Mouse (Mus musculus): ENCODE measurements around the gene Rftn1. TPM values are rescaled to one million over a fixed set of nuclear protein-coding genes. Genes with fewer than 3 reads are reported as not detected.

Rftn1 gene
- polyA plus RNA-seq, 2 experiments from 2014 or later, result 30.9 to 31.4 TPM

DNA sequence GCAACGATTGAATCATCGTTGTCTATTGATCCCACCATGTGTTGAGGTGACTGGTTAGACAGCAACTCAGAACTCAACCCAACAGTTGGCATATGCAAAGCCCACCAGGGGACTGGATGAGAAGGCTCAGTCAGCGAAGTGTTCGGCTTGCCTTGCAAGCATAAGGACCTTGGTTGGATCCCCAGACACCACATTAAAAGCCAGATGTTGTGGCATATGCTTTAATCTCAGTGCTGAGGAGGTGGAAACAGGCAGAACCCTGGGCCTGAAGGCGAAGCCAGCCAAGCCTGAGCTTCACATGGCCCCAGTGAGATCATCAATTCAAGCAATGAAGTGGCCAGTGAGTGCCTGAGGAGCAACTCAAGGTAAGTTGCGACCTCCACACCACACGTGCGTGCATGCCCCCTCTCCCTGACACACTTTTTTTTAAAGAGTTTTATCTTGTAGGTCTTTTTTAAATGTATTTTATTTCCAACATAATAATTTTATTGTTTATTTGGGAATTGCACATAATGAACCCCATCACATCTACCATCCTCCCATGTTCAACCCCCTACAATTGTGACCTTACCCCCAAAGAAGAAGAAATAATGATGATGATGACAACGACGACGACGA is 11.5 kb upstream of the Rftn1 start:
- no peak for ATAC-seq

DNA sequence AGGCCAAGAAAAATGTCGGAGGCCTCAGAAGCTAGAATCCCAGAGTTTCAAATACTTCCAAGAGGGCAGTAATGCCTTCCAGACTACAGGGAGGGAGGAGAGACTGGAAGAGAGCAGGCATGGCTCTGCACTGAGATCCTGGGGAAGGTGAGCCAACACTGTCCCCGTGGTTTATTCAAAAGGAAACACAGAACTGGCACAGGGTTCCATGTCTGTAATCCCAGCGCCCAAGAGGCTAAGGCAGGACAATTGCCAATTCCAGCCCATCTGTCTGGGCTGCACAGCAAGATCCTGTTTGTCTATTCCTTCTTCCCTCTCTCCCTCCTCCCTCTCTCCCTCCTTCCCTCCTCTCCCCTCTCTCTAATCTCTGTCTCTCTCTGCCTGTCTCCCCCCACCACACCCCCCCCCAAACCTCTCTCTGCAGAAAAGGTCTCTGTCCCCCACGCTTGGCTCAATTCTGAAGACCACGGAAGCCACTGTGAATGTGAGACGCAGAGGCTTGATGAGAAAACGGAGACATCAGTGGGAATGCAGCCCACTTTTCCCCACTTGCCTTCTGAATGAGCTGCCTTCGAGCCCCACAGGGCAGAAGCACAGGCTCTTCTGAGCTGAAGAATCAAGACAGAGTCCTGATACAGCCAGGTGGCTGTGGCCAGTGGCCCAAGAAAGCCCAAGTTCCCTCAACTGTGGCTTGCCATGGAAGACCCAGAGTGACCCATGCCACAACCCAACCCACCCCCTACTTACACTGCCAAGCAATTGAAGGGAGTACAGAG is 8.8 kb upstream of the Rftn1 start:
- no peak for ATAC-seq

DNA sequence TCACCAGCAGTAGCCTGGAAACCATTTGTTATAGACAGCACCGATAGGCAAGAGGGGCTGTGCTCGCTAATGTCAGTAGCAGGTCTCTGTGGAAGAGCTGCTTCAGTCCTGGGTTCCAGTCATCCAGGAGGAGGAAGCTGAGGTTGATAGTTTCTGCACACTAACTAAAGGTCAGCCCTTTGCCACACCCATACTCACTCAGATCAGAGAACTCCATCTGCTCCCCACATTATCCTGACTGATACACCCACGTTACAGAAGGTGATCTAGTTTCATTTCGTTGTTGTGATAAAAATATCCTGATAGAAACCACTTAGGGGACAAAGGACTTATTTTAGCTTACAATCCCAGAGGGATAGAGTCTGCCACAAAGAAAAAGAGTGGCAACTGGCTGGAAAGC is 7.1 kb upstream of the Rftn1 start:
- no peak for ATAC-seq

DNA sequence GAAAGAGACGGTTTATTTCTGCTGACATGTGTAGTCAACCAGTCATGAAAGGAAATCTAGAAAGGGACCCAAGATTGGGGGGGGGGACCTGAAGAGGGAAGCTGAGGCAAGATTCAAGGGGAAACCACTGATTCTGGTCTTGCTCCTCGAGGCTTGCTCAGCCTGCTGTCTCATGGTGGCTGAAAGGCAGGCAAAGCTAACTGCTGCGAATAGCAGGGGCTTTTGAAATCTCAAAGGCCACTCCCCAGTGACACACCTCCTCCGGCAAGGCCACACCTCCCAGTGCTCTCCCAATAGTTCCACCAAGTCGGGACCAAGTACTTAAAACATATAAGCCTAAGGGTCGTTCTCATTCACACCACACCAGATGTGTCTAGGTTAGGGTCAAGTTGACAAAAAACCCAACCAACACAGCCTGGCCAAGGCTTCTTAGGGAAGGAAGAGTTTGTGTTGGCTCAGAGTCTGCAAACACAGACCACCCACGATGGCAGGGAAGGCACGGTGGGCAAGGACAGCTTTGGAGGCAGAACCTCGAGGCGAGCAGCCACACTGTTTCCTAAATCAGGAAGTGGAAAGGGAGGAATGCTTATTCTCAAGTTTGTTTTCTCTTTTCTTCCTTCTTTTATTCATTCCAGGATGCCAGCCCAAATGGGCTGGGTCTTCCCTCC is 5.7 kb upstream of the Rftn1 start:
- no peak for ATAC-seq

DNA sequence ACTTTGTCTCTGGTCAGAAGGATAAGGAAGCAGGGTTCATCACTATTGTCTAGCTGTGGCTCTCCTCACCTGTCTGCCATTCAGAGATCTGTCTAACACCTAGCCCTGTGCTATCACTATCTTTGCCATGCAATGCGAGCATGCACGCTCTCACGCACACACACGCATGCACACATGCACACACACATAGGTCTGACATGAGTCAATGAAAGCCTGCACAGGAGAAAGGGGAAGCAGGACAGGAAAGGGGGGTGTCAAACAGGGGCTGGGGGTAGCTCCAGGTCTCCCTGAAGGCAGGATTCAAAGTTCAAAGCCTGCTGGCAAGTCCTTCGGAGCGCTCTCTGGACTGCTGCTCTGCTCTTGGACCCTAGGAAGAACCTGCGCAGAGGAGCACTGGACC is 4.9 kb upstream of the Rftn1 start:
- no peak for ATAC-seq

DNA sequence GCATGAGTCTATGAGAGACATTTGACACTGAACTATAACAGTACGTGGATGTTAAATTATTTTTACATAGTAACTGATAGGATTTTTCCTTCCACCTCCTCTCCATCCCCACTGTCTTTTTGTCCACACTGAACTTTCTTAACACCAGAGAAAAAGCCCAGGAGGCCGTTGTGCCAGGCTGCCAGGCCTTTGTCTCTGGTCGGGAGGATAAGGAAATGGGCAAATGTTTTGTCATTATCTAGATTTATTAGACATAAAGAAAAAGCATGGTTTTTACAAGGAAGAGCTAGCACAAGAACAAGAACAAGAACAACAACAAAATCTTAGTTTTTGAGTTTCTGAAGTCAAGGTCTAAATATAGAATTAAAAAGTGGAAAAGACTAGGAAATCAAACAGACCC is 4.1 kb upstream of the Rftn1 start:
- no peak for ATAC-seq

DNA sequence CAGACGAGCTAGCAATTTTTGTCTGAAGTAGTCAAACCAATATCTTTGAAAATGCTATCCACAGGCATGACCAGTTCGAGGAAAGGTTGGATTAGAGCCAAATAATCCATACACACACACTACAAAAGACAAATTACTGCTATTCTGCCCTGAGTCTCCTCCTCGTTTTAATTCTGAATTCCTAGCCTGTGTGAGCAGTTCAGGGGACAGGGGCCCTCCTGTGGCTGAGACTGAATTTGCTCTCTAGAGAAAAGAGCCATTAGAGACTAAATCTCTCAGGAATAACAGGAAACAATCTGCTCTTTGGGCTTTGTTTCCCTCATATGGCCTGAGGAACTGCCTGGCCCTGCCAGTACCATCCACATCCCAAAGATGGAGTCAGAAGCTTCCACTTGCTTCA is 3.2 kb upstream of the Rftn1 start:
- ATAC-seq, result no peak

DNA sequence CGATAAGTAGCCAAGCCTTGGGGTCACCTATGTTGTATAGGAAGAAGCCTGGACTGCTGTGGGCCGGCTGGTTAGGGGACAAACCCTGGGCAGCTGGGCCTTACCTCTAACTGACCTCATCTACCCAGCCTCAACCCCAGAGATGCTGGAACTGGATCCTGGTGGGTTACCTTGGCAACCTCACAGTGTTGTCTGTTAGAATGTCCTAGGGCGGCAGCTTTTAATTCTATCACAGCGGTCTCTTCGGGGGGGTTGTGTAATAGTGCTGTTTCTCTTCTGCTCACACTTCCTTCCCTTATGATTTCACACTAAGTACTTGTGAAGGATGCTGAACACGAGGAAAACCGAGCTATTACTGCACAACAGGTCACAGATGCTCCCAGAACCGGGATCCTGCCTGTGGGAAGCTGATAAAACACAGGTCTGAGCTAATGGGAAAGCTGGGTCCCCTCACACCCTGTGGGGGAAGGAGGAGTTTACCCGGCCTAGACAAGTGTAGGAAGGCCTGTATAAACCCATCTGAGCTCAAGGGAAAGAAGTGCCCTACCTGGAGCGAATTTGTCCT is 2.0 kb upstream of the Rftn1 start:
- no peak for ATAC-seq

DNA sequence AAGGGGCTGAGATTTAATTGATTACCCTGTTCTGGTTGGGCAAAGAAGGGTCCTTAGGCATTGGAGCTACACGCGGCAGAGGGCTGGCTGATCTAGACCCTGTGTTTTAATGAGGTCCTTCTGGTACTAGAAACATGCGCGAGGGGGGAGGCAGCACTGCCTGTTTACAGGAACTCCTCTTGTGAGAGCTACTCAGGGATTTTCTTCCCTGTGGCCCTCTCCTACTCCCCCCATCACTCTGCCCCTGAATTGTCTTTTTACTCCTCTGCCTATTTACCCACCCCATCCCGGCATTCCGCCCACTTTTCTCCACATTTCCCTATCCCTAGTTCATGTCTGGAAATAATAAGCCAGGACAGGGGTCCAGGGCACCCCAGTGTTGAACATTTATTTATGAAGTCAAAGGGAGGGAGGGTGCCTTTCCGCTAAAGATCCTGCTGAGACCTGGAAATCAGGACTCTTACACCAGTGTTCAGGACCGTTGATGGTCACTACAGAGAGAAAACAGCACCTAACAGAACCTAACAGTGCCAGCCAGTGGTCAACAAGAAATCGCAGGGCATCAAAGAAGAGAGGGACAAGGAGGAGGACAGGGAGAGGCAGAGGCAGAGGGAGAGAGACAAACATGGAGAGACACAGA is 964 bp upstream of the Rftn1 start:
- ATAC-seq, result no peak

DNA sequence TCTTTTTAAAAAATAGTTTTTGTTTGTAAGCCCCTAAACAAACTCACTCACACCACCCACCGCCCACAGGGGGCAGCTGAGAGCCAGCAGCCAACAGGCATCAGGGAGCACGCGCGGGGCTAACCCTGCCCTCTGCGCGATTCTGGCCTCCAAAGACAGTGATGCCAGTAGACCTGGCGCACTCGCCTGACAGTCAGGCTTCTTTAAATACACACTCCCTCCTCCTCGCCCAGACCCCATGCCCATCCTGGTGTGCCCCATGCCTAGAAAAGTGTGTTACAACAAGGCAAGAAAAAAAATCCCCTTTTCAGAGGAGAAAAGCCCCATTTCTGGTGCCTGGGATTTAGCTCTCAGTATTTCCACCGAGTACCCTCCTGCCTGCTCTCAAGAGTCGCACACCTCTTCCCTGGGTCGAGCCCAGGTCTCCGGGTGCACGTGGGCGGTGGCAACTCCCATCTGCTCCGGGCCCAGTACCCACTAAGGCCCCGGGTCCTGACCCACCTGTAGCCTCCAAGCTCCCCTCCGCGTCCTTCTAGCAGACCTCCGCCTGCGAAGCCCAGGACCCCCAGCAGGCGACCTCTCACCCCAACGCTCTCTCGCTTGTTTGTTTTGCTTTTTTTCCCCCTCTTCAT is 977 bp downstream of the Rftn1 start:
- ATAC-seq, result peak; percentile 47

DNA sequence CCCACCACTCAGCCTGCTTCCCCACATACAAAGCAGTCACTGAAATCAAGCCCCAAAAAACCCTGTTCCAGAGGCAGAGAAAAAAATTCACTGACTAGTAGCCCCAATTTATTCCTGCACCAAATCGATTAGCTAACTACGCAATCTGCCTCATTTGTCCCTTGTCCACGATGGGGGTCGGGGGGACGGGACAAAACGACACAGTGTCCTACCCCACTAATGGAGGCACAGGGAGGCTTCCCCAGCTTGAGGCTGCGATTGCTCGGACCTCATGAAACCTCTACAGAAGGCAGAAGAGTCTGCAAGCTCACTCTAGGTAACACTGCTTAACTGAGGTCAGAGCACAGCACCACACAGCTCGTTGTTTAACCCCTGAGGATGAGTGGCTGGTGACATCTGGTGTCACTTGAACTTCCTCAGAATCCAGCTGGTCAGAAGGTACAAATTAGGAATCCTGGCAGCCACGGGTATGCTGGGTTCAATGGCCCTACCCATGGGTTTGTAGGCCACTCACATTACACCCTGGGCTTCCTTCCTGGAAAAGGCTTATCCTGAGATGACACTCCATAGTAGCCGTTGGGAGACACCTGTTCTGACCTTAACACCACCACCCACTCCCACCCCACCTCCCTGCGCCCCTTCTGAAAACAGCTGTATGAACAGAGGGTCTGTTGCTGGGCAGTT is 1.7 kb downstream of the Rftn1 start:
- no peak for ATAC-seq

DNA sequence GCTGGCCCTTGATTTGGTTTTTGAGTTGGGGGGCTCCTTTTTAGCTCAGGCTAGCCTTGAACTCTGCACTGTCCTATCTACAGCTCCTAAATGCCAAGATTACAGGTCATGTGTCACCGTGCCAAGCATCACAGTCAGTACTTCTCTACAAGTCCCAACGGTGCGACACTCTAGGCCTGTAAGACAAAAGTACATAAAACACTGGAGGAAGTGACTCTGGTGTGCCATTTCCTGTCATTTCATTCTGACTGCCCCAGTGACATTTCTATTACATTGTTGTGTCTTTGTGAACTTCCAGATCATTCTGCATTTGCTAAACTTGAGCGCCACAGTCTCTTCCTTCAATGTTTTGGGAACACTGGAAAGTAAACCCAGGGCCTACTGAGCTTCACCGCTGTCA is 4.9 kb downstream of the Rftn1 start:
- ATAC-seq, result peak; percentile 59

DNA sequence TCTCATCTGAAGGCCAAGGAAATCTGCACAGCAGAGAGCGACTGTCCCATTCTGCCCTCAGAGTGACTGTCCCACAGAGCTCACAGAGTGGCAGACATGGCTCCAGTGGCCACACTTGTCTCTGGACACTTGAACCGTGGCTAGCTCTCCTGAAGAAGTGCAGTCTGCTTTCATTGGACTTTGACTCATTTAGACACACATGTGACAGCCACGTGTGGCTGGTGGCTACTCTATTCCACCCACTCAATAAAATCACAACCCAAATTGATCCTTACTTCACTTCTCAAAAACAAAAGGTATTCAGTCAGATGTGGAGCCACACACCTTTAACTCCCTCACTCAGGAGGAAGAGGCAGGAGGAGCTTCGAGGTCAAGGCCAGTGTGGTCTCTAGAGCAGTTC is 5.4 kb downstream of the Rftn1 start:
- no peak for ATAC-seq

DNA sequence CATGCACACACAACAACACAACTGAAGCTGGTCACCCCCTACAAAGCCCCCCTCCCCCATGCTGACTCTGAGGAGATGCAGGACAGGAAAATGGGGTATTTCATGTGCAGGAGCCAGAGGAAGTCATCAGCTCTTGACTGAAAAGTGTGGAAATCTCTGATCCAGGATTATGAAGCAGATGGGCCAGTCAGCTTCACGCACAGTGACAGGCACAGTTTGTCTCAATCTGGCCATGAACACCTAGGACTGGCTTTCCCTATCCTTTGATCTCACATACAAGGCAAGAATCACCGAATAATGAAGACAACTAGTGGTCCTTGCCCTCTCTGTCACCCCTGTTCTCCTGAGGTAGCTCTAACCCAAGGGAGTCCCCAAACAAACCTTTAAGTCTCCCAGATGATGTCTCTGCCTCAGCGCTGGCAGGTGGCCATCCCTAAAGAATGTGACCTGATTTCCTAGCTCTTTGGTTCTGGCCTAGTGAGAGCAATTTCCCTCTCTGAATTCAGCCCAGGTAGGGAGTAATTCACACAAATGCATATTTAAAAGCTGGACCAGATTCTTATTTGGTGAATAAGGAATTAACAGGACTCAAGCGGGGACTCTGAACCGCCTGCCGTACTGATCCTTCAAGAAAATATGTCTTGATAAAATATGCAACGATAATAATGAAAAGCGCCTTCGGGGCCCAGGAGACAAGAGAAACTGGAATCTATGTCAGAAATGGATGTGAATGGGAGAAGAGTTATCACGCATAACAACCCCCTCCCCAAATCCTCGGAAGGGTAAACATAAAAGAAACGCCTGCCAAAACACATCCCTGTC is 6.0 kb downstream of the Rftn1 start:
- no peak for ATAC-seq

DNA sequence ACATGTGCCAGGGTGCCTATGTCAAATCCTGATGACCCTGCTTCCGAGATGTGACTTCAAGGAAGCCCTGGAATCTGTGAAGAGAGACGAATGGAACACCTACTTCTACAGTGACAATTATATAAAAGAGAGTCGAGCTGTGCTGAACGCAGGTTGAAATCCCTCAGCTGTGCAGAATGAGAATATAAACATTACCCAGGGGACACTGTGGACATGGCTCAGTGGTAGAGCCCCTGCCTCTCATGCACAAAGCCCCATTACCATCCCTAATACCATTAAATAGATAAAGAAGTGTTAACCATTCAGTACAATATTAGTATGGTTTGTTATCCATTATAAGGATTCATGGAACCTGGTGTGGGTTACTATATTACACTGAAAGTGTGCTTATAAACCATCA is 7.2 kb downstream of the Rftn1 start:
- no peak for ATAC-seq

DNA sequence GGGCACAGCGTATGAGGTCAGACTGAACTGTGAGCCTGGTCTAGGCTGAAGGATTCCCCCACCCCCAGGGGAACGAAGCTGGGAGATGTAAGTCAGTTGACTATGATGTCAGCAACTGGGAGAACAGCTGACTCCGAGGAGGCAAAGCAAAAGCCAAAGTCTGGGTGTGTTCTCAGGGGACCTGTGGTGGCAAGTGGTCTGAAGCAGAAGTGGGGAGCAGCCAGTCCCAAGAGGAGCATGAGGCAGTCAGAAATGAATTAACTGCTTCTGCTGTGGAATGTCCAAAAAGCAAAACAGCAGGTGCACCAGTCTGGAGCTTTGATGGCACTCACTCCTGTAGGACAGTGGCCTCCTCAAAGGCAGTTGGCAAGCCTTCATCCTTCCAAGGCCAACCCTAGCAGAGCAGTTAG is 7.9 kb downstream of the Rftn1 start:
- ATAC-seq, result no peak

DNA sequence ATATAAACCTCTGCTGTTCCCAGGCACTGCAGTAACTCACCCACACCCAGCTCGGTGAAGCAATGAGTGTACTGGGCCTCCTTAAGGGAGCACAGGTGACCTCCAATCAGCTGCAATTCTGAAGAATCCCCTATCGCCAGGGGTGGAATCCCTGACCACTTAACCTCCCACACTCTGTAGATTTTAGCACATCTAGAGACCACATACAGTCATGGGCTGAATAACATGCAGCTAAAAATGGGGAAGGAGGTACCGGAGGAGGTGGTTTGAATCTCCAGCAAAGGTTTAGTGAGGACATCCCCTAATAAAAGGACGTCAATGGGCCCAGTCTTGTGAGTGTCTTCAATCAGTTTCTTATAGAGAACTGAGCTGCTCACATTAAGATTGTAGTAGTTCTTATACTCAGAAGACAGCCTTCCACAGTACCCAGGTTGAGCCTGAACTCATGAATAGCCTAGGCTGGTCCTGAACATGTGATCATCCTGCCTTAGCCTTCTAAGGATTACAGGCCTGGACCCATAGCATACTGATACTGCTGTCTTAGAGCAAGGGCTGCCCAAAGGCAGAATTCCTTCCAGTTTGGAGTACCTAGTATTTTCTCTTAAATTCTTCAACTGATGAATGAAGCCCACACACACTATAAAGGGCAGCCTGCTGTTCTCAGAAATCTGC is 9.4 kb downstream of the Rftn1 start:
- no peak for ATAC-seq

DNA sequence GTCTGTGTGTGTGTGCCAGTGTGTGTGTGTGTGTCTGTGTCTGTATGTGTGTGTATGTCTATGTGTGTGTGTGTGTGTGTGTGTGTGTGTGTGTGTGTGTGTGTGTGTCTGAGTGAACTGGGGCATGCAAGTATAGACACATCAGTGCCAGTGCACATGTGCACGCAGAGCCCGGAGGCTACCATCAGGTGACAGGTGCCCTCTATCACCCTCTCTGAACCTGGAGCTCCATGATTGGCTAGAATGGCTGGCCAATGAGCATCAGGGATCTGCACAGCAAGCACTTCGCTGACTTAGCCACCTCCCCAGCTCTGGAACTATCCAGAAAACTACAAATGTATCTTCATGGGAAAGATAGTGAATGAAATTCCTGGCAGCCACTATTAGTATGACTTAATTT is 16.7 kb downstream of the Rftn1 start:
- ATAC-seq, result no peak

DNA sequence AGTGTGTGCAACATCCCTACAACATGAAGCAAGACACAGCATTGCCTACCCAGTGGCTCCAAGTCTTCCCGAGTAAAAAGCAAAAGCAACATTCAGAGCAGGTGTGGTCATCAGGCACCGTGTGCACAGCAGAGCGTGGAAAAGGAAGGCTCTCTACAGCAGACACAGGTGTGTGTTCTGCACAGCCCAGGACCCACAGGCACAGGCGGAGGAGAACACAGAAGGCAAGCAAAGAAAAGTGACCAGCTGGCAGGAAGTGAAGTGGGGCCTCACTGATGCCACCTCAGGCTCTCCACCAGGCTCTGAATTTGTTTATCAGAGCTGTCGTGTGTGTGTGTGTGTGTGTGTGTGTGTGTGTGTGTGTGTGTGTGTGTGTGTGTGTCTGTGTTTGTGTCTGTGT is 17.1 kb downstream of the Rftn1 start:
- peak; percentile 56 for ATAC-seq

DNA sequence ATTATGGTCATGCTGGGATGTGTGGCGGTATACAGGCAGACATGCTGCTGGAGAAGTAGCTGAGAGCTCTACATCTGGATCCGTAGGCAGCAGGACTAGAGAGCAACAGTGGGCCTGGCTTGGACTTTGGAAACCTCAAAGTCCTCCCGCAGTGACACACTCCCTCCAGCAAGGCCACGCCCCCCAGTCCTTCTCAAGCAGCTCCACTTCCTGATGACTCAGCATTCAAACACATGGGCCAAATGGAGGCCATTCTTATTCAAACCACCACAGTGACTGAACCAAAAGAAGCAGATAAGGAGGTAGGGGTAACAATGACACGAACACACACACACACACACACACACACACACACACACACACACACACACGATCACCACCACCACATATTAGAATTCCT is 17.7 kb downstream of the Rftn1 start:
- no peak for ATAC-seq

Data from activated CD4-positive, CD25-positive, alpha-beta regulatory T cell, adult 4 months (primary cell).